Mouse (Mus musculus) forebrain, embryonic 11.5 days (tissue): ENCODE data around the gene A1bg. TPM values are rescaled to one million over a fixed set of nuclear protein-coding genes. Genes with fewer than 3 reads are reported as not detected.

Source experiments
- ATAC-seq: fragments of 200-750 bp; cut with Nextera tagmentation; replicated peaks from 2 replicates; pipeline ENCODE4 v1.8.0; 2017; ENCODE audit warnings: moderate TSS enrichment; ENCODE audit not compliant: low FRiP score
- DNase-seq: peaks from one replicate; pipeline ENCODE4 v3.0.0-alpha.2; 2017; ENCODE audit warnings: low spot score
- H3K27ac ChIP-seq: fragments of 300-500 bp; sonication (generic); 2 replicates; pipeline ENCODE4 v1.5.1; 2014; ENCODE audit warnings: low read depth, low read length
- H3K27me3 ChIP-seq: fragments of 300-500 bp; sonication (generic); 2 replicates; pipeline ENCODE4 v1.6.1; 2014; ENCODE audit warnings: mild to moderate bottlenecking, low read length, mixed read lengths; ENCODE audit not compliant: control insufficient read depth, insufficient read depth
- H3K36me3 ChIP-seq: fragments of 300-500 bp; sonication (generic); 2 replicates; pipeline ENCODE4 v1.6.1; 2014; ENCODE audit warnings: mild to moderate bottlenecking, low read length, moderate library complexity, mixed read lengths; ENCODE audit not compliant: control insufficient read depth, insufficient read depth
- H3K4me1 ChIP-seq: fragments of 300-500 bp; sonication (generic); replicated peaks from 2 replicates; pipeline ENCODE4 v1.6.1; 2014; ENCODE audit warnings: low read length, mixed read lengths; ENCODE audit not compliant: control insufficient read depth, insufficient read depth
- H3K4me2 ChIP-seq: fragments of 300-500 bp; sonication (generic); 2 replicates; pipeline ENCODE4 v1.6.1; 2014; ENCODE audit warnings: low read depth, mild to moderate bottlenecking, low read length, moderate library complexity, mixed read lengths; ENCODE audit not compliant: severe bottlenecking
- H3K4me3 ChIP-seq: fragments of 300-500 bp; sonication (generic); 2 replicates; pipeline ENCODE4 v1.5.1; 2014; ENCODE audit warnings: low read depth, low read length
- H3K9ac ChIP-seq: fragments of 300-500 bp; sonication (generic); 2 replicates; pipeline ENCODE4 v1.6.1; 2014; ENCODE audit warnings: low read length
- H3K9me3 ChIP-seq: fragments of 300-500 bp; sonication (generic); 2 replicates; pipeline ENCODE4 v1.6.1; 2016; ENCODE audit warnings: low read length, mixed read lengths; ENCODE audit not compliant: control insufficient read depth
- WGBS: fragments of 180-500 bp; shearing (Covaris S2); extraction: QIAGEN DNeasy Blood & Tissue Kit; methylation state at CpG from one replicate; pipeline ENCODE4 v1.1.7; 2014; 5-methylcytosine and 5-hydroxymethylcytosine counted together
- polyA plus RNA-seq: library from polyadenylated mRNA; unstranded; fragments of >200 nt; fragmentation: Nextera tagmentation; extraction: Ambion mirVana; gene quantifications from 2 replicates; pipeline ENCODE4 v1.2.1, GENCODE M21; 2014

Gene A1bg
- not detected in 2 replicates for polyA plus RNA-seq

DNA sequence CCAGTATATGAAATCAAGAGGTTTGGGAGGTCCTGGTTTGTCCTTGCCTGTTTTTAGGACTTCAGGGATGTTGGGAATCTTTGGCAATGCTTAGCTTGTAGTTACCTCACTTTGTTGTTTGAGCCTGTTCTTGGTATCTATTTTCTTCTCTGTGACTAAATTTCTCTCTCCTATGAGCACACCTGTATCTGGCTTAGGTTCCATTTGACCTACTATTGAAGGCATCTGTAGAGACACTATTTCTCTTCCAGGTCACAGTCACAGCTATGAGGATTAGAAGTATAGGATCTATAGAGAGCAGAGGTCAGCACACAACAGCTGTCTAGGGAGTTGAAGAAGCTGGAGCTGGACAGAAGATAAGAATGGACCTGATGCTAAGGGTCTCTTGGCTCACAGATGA lies at the start of gene A1bg:
A1bg (minus strand) TSS at position 101 of the 400 bp plus-strand sequence.
- Histone ChIP-seq H3K4me2 (no peak within 1 kb of the TSS), H3K4me3 (no peak within 1 kb of the TSS), H3K4me1 (no peaks in the 10 kb centered on the region), H3K27ac (no peak within 1 kb of the TSS), H3K36me3 (no peaks in the 10 kb centered on the region), H3K9me3 (no peaks in the 10 kb centered on the region), H3K9ac (no peak within 1 kb of the TSS), H3K27me3 (no peaks in the 10 kb centered on the region)
- DNase-seq (no peak), ATAC-seq (no peak)

DNA sequence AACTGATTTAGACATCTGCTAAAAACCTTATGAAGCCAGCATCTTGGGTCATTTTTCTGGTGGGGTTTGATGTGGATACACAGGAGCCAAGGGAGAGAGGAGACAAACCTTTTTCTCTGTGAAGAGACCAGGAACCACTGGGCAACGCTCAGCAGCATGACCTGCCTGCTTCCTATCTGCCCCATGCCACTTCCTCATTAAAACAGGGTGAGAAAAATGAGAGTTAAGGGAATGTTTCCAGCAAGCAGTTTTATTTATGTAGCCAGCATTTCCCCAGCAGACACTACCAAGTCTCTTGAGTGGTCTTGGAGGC lies 45.7 kb upstream of the A1bg start:
- ATAC-seq (peak; percentile 22; the same call in 1 of the 2 replicates), DNase-seq (no peak)
- no peaks in the 10 kb centered on the region for H3K36me3 ChIP-seq
- H3K4me1 ChIP-seq = peaks cover 2% of the 10 kb centered on the region; the same call in 1 of the 2 replicates
- no peak overlapping the region; the same call in 1 of the 2 replicates for H3K4me2 ChIP-seq
- no peak overlapping the region for H3K9ac ChIP-seq
- 37% methylated on average over 1 of the region's 1 CpGs for WGBS
- no peak overlapping the region for H3K4me3 ChIP-seq
- H3K27me3 ChIP-seq = no peaks in the 10 kb centered on the region
- peak overlapping the region; percentile 59; the same call in 1 of the 2 replicates for H3K27ac ChIP-seq
- no peaks in the 10 kb centered on the region for H3K9me3 ChIP-seq

DNA sequence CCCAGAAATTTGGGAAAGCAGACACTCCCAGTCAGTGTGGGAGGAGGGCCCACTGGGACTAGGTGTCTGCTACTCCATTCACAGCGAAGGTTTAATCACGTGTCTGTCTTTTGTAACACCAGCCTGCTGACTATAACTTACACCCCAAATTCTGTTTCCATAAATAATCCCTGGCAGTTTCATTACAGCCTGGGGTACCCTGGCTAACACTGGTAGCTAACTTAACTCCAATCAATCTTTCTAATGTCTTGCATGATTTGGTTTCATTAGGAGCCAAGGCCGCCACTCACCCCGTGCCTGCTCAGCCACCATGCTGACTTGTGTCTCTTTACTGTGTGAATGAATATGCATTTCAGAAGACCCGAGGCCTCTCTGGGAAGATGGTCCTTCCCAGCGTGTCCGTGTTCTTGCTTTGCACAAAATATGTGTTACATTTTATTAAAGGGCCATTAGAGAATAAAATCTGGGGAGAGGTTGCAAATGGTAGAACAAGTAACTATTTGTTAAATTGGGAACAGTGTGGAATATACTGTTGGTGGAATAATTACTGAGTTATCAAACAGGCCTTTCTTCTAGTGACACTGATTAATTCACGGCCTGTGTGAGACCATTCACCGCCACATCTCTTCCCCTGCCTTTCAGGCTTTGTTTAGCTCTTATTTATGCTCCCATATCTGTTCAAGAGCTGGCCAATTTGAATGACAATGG lies 45.2 kb upstream of the A1bg start:
- no peak overlapping the region for H3K4me3 ChIP-seq
- no peak overlapping the region; the same call in 1 of the 2 replicates for H3K4me2 ChIP-seq
- peaks cover 2% of the 10 kb centered on the region; the same call in 1 of the 2 replicates for H3K4me1 ChIP-seq
- no peak overlapping the region for H3K9ac ChIP-seq
- WGBS = 37% methylated on average over 9 of the region's 9 CpGs
- DNase-seq (no peak), ATAC-seq (peak; percentile 91)
- H3K36me3 ChIP-seq = no peaks in the 10 kb centered on the region
- peak overlapping the region; percentile 59; the same call in 1 of the 2 replicates for H3K27ac ChIP-seq
- H3K27me3 ChIP-seq = no peaks in the 10 kb centered on the region
- no peaks in the 10 kb centered on the region for H3K9me3 ChIP-seq

DNA sequence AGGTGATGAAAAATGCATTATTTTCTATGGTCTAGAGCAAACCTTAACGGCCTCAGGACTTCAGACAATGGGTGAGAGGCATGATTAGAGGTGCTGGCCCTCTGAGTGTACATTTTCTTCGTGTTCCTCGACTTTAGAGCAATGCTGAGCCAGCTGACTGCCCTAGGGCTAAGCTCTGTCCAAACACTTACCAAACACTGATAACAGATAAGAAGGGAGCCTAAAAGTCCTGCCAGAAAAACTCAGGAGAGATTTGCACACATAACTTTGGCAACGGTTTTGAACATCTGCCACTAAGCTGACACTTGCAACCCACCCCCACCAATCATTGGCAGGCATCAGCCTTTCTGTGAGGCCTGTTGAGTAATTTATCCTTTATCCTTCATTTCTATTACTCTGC lies 2.9 kb upstream of the A1bg start:
- no peaks in the 10 kb centered on the region for H3K36me3 ChIP-seq
- 79% methylated on average over 4 of the region's 4 CpGs for WGBS
- no peak overlapping the region for H3K27ac ChIP-seq
- H3K9me3 ChIP-seq = no peaks in the 10 kb centered on the region
- H3K4me1 ChIP-seq = no peaks in the 10 kb centered on the region
- DNase-seq (no peak), ATAC-seq (no peak)
- no peak overlapping the region for H3K4me2 ChIP-seq
- no peak overlapping the region for H3K9ac ChIP-seq
- H3K4me3 ChIP-seq = no peak overlapping the region
- no peaks in the 10 kb centered on the region for H3K27me3 ChIP-seq

DNA sequence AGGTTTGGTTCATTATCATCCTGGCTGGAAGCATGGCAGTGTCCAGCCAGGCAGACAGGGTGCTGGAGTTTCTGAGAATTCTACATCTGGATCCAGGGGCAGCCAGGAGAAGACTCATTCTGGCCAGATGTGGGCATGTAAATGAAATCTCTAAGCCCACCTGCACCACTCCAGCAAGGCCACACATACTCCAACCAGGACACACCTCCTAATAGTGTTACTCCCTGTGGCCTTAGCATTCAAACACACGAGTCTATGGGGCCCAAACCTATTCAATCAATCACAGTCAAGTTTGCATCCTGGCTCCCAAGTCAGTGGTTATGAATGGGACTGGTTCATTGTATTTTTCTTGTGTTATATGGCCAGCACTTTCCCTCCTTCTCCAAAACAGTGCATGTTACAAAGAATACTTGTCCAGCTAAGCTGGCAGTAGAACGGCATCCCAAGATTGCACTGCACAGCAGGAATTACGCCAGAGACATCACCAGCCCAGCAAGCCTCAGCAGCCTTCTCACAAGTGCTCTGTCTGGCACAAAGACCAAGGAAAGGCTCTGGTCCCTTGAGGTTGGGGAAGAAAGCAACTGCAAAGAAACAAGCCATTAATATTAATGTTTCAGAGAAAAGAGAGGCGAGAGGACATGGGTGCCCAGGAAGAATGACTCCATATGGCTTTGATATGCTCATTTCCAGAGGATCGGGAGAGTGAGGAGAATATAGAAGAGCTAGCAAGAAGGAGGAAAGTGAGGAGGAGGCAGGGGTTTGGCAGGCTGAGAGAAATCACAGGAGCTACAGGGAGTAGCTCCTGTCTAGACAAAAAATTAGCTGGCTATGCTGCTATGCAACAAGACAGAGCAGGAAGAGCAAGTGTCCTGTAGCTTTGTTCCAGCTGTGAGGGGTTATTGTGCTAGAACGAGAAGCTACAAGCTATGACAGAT lies 18.8 kb downstream of the A1bg start:
- Histone ChIP-seq H3K9me3 (no peaks in the 10 kb centered on the region), H3K27ac (no peak overlapping the region), H3K4me3 (no peak overlapping the region), H3K27me3 (no peaks in the 10 kb centered on the region), H3K9ac (no peak overlapping the region), H3K4me2 (no peak overlapping the region), H3K36me3 (no peaks in the 10 kb centered on the region), H3K4me1 (no peaks in the 10 kb centered on the region)
- no peak for DNase-seq
- ATAC-seq = no peak
- WGBS = 69% methylated on average over 6 of the region's 6 CpGs

DNA sequence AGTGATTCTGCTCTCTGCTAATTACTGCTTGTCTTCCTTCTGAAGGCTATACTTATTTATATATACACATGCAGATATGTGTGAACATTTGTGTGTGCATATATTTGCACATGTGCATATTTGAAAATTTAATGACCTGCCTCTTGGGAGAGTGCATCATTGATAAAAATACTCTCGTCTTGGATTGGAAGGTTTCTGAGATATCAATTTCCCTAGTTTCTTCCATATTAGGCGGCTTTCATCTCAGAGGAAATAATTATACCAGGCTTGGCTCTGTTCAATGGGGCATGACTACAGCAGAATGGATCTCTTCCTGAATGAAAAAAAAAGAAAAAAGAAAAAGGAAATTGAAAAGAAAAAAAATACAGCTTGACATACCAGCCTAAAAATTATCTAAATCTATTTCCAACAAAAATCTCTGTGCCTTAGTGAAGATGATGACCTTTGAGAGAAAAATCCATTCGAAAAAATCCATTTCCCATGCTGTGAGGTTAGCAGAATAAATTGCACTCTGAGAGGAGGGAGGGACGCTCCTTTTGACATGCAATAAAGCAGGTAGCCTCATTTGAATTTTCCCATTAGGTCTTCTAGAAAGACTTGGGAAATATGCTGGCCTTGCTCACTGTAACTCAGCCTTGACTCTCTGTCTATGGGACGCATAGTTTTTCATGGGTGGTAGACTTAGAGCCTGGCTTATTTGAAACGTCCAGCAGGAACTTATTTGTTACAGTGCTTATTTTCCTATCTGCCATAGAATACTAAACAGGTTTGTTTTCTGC lies 24.4 kb downstream of the A1bg start:
- no peaks in the 10 kb centered on the region for H3K4me1 ChIP-seq
- H3K4me2 ChIP-seq = no peak overlapping the region
- H3K27me3 ChIP-seq = no peaks in the 10 kb centered on the region
- no peak for DNase-seq
- no peaks in the 10 kb centered on the region for H3K36me3 ChIP-seq
- 64% methylated on average over 6 of the region's 6 CpGs for WGBS
- no peak overlapping the region for H3K27ac ChIP-seq
- no peak for ATAC-seq
- no peaks in the 10 kb centered on the region for H3K9me3 ChIP-seq
- no peak overlapping the region for H3K4me3 ChIP-seq
- no peak overlapping the region for H3K9ac ChIP-seq

DNA sequence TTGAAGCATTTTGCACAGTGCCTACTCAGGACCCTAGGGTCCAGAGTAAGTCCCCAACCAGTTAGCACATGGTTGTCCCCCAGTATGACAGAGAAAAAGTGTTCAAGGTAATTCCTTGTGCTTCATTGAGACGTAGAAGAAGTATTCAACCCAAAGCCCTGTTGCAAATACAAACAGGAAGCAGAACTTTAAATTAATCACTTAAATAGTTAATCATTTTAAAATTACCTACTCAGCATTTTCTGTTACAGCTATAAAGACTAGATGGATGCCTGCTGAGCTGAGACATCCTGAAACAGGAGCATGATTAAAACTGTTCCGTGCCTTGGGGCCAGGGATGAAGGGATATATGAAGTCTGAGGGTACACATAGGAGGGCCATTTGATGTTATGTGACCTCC lies 26.8 kb downstream of the A1bg start:
- no peak overlapping the region for H3K27ac ChIP-seq
- ATAC-seq = no peak
- WGBS = 94% methylated on average over 2 of the region's 2 CpGs

DNA sequence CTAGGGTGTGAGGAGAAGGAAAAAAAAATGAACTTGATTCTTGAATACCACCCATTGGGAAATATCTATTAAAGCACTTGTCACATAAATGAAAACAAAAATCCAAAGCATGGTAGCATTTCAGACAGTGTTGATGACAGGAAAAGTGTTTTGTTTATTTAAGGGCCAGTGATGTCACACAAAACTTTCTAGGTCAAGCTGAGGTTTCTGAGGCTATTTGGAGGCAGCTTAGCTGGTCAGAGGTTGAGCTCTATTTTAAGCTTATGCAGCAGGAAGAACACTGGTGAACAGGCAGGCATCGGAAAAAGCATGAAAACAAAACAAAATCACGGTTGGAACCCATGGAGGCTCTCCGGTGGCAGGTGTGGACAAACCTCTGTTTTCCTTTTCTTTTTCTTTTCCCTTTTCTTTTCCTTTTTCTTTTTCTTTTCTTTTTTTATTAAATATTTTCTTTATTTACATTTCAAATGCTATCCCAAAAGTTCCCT lies 29.8 kb downstream of the A1bg start:
- Histone ChIP-seq H3K27me3 (no peaks in the 10 kb centered on the region), H3K27ac (no peak overlapping the region), H3K9me3 (no peaks in the 10 kb centered on the region), H3K9ac (no peak overlapping the region), H3K36me3 (no peaks in the 10 kb centered on the region), H3K4me3 (no peak overlapping the region), H3K4me1 (no peaks in the 10 kb centered on the region), H3K4me2 (no peak overlapping the region)
- 72% methylated on average over 3 of the region's 3 CpGs for WGBS
- ATAC-seq = no peak
- no peak for DNase-seq

More for the DNA sequence above, 26.8 kb downstream of the A1bg start:
- no peak overlapping the region for H3K4me2 ChIP-seq
- no peaks in the 10 kb centered on the region for H3K27me3 ChIP-seq
- no peaks in the 10 kb centered on the region for H3K4me1 ChIP-seq
- no peaks in the 10 kb centered on the region for H3K36me3 ChIP-seq
- H3K9ac ChIP-seq = no peak overlapping the region
- no peak overlapping the region for H3K4me3 ChIP-seq
- no peaks in the 10 kb centered on the region for H3K9me3 ChIP-seq
- no peak for DNase-seq
